Mouse (Mus musculus) heart, postnatal 0 days (tissue): ENCODE measurements around the gene Lrpprc. TPM values are rescaled to one million over a fixed set of nuclear protein-coding genes. Genes with fewer than 3 reads are reported as not detected.
"Not testable (repeated sequence)": the region's sequence is repeated elsewhere in the genome, so short reads cannot be mapped to it uniquely, and the experiment has no call there.

Source experiments
- ATAC-seq: fragments of 200-750 bp; cut with Nextera tagmentation; 2 replicates; pipeline ENCODE4 v1.8.0; 2017; ENCODE audit warnings: low read depth, moderate number of reproducible peaks, moderate library complexity; ENCODE audit not compliant: insufficient read depth
- DNase-seq: peaks from one replicate; pipeline ENCODE4 v3.0.0-alpha.2; 2016; ENCODE audit warnings: low spot score
- H3K27ac ChIP-seq: fragments of 300-500 bp; sonication (generic); 2 replicates; pipeline ENCODE4 v1.5.1; 2014; ENCODE audit warnings: low read depth, mild to moderate bottlenecking
- H3K27me3 ChIP-seq: fragments of 300-500 bp; sonication (generic); 2 replicates; pipeline ENCODE4 v1.6.1; 2014; ENCODE audit warnings: low read length, mixed read lengths; ENCODE audit not compliant: control insufficient read depth, insufficient read depth
- H3K36me3 ChIP-seq: fragments of 300-500 bp; sonication (generic); replicated peaks from 2 replicates; pipeline ENCODE4 v1.6.1; 2014; ENCODE audit warnings: low read length, mixed read lengths; ENCODE audit not compliant: control insufficient read depth, insufficient read depth
- H3K4me1 ChIP-seq: fragments of 300-500 bp; sonication (generic); 2 replicates; pipeline ENCODE4 v1.6.1; 2014; ENCODE audit warnings: antibody characterized with exemption; ENCODE audit not compliant: control insufficient read depth, insufficient read depth
- H3K4me2 ChIP-seq: fragments of 300-500 bp; sonication (generic); 2 replicates; pipeline ENCODE4 v1.6.1; 2014; ENCODE audit warnings: low read depth, mild to moderate bottlenecking, low read length, moderate library complexity
- H3K4me3 ChIP-seq: fragments of 300-500 bp; sonication (generic); 2 replicates; pipeline ENCODE4 v1.5.1; 2014; ENCODE audit warnings: low read depth, low read length
- H3K9ac ChIP-seq: fragments of 300-500 bp; sonication (generic); replicated peaks from 2 replicates; pipeline ENCODE4 v1.6.1; 2014; ENCODE audit warnings: low read depth, low read length, mixed read lengths
- H3K9me3 ChIP-seq: fragments of 300-500 bp; sonication (generic); replicated peaks from 2 replicates; pipeline ENCODE4 v1.6.1; 2016; ENCODE audit warnings: low read length; ENCODE audit not compliant: control insufficient read depth
- CTCF ChIP-seq: IDR thresholded peaks from 2 replicates; pipeline ENCODE4 v1.5.1; 2016; ENCODE audit warnings: antibody characterized with exemption, control low read depth, low read depth
- EP300 ChIP-seq: IDR thresholded peaks from 2 replicates; pipeline ENCODE4 v1.6.1; 2016; ENCODE audit warnings: antibody characterized with exemption, low read depth
- WGBS: fragments of 180-500 bp; shearing (Covaris S2); extraction: QIAGEN DNeasy Blood & Tissue Kit; methylation state at CpG from one replicate; pipeline ENCODE4 v1.1.7; 2014; 5-methylcytosine and 5-hydroxymethylcytosine counted together
- polyA plus RNA-seq: library from polyadenylated mRNA; unstranded; fragments of >200 nt; fragmentation: Nextera tagmentation; extraction: Ambion mirVana; gene quantifications from 2 replicates; pipeline ENCODE4 v1.2.1, GENCODE M21; 2015
- total RNA-seq: library from RNA; depleted of rRNA; stranded (reverse); fragments of >200 nt; gene quantifications from 2 replicates; pipeline ENCODE4 v1.2.3, GENCODE M21; 2014; ENCODE audit warnings: low replicate concordance

The Lrpprc gene
- total and polyA plus RNA-seq, 2 experiments from 2014 or later, result 68.0 to 94.6 TPM

DNA sequence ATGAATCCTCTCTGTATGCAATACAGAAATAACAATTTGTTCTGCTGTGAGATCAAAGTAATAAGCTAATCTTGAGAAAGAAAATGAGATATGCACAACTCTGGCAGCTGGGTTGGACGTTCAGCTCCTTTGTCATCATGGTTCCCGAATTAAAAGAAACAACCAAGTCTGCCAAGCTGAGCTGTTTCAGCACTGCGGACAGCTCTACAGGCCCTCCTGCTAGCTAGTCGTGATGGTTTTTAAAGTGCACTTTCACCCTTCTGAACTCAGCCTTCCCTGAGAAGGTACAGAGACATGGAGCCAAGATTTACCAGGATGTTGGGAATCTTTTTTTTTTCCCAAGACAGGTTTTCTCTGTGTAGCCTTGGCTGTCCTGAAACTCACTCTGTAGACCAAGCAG, 30.0 kb upstream of the Lrpprc start:
- H3K9ac ChIP-seq, result no peak overlapping the region
- no peak for ATAC-seq
- TF ChIP-seq EP300 (no peak), CTCF (no peak)
- no peaks in the 10 kb centered on the region for H3K27me3 ChIP-seq
- WGBS, result 12% methylated on average over 4 of the region's 4 CpGs
- DNase-seq, result peak; percentile 18
- no peaks in the 10 kb centered on the region for H3K36me3 ChIP-seq
- H3K4me3 ChIP-seq, result no peak overlapping the region
- no peak overlapping the region for H3K4me2 ChIP-seq
- no peak overlapping the region for H3K27ac ChIP-seq
- H3K4me1 ChIP-seq, result no peaks in the 10 kb centered on the region
- H3K9me3 ChIP-seq, result no peaks in the 10 kb centered on the region

DNA sequence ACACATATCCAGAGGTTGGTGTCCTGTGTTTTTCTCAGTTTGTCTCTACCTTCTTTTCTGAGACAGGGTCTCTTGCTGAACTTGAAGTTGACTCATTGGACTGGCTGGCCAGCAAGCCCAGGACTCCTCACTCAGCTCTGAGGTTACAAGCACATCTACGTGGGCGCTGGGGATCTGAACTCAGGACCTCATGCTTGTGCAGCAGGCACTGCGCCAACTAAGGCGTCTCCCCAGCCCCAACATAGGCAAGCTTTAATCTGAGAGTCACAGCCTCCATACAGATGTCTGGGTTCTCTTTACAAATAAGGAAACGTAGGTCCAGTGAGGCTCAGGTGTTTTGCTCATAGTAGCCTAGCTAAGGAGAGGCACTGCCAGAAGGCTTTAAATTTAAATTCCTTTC, 27.8 kb upstream of the Lrpprc start:
- Histone ChIP-seq H3K4me1 (no peaks in the 10 kb centered on the region), H3K36me3 (no peaks in the 10 kb centered on the region), H3K27ac (no peak overlapping the region), H3K9ac (no peak overlapping the region), H3K4me2 (no peak overlapping the region), H3K27me3 (no peaks in the 10 kb centered on the region), H3K9me3 (no peaks in the 10 kb centered on the region), H3K4me3 (no peak overlapping the region)
- TF ChIP-seq EP300 (no peak), CTCF (no peak)
- ATAC-seq (no peak), DNase-seq (no peak)
- WGBS, result 72% methylated on average over 5 of the region's 5 CpGs

DNA sequence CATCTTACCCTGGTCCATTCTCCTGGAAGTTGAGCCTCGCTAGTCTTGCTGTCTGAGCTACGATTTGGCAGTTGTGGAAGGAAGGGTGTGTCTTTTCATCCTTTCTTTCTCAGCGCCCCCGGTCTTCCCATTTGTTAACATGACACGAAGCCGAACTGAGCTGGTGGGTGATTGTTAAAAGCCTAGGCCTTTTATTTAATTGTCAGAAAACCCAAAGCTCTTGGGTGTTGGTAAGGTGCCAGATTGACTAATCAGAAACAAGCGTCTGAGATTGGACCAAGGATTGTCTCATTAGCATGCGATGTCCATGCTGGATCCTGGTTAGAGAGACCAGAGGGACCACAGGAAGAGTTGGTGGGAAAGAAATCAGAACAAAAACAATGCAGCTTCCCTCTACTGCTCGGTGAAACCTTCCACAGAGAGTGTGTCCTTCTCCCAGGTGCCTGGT, 25.4 kb upstream of the Lrpprc start:
- DNase-seq (no peak), ATAC-seq (no peak)
- no peaks in the 10 kb centered on the region for H3K36me3 ChIP-seq
- no peaks in the 10 kb centered on the region for H3K27me3 ChIP-seq
- no peaks in the 10 kb centered on the region for H3K9me3 ChIP-seq
- H3K4me2 ChIP-seq, result no peak overlapping the region
- no peaks in the 10 kb centered on the region for H3K4me1 ChIP-seq
- no peak overlapping the region for H3K27ac ChIP-seq
- no peak for TF ChIP-seq CTCF
- TF ChIP-seq EP300, result no peak
- H3K4me3 ChIP-seq, result no peak overlapping the region
- no peak overlapping the region for H3K9ac ChIP-seq
- 65% methylated on average over 9 of the region's 9 CpGs for WGBS

DNA sequence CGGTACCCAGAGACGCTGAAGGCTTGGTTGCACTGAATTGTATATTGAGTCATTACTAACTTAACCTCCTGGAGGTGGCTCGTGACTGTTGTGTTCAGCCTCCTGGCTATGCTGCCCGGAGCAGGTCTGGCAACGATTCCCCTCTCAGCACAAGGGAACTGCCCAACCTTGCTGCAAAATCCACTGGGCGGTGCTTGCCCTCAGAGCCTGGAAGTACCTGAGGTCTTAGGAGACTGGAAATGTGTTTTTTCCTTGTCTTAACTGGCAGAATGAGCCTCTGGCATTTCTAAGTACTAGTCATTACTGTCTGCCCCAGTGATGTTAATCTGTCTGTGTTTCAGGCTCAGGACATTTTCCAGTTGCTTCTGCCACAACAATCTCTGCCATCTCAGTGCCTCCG, 24.3 kb upstream of the Lrpprc start:
- Histone ChIP-seq H3K9ac (no peak overlapping the region), H3K36me3 (no peaks in the 10 kb centered on the region), H3K4me3 (no peak overlapping the region), H3K4me1 (no peaks in the 10 kb centered on the region), H3K27me3 (no peaks in the 10 kb centered on the region), H3K9me3 (no peaks in the 10 kb centered on the region), H3K4me2 (no peak overlapping the region), H3K27ac (no peak overlapping the region)
- 60% methylated on average over 7 of the region's 7 CpGs for WGBS
- TF ChIP-seq EP300, result no peak
- no peak for TF ChIP-seq CTCF
- DNase-seq (no peak), ATAC-seq (no peak)

DNA sequence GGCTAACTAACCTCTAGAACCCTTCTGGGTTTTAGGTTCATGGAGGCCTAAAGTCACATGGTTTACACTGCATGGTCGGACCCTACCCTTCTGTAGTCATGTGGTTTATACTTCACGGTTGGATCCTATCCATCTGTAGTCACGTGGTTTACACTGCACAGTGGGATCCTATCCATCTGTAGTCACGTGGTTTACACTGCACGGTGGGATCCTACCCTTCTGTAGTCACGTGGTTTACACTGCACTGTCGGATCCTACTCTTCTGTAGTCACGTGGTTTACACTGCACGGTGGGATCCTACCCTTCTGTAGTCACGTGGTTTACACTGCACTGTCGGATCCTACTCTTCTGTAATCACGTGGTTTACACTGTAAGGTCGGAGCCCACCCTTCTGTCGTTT, 23.6 kb upstream of the Lrpprc start:
- H3K4me3 ChIP-seq, result not testable (repeated sequence)
- WGBS, result 71% methylated on average over 14 of the region's 14 CpGs

DNA sequence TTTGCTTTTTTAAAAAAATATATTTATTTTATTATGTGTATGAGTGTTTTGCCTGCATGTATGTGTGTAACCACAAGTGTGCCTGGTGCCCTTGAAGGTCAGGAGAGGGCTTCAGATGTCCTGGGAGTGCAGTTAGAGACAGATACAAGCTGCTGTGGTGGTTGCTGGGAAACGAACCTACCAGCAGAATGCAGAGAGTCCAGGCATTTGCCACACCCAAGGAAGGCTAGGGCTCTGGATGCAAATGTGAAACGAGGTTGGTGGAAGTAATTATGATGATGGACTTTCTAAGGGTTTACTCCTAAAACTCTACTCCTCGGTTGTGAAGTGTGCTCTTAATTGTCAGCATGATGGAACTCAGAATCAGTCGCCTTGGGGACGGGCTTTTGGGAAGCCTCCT, 1.4 kb upstream of the Lrpprc start:
- H3K27me3 ChIP-seq, result no peaks in the 10 kb centered on the region
- no peak overlapping the region for H3K4me2 ChIP-seq
- H3K27ac ChIP-seq, result no peak overlapping the region
- no peak for TF ChIP-seq EP300
- TF ChIP-seq CTCF, result no peak
- H3K4me1 ChIP-seq, result peaks cover 16% of the 10 kb centered on the region
- DNase-seq (no peak), ATAC-seq (no peak)
- 71% methylated on average over 5 of the region's 5 CpGs for WGBS
- no peaks in the 10 kb centered on the region for H3K9me3 ChIP-seq
- H3K36me3 ChIP-seq, result peaks cover 5% of the 10 kb centered on the region; the same call in 1 of the 2 replicates
- H3K4me3 ChIP-seq, result no peak overlapping the region
- no peak overlapping the region for H3K9ac ChIP-seq

More for the DNA sequence above, 23.6 kb upstream of the Lrpprc start:
- not testable (repeated sequence) for H3K9me3 ChIP-seq, H3K4me2 ChIP-seq, H3K9ac ChIP-seq, H3K36me3 ChIP-seq, DNase-seq, H3K4me1 ChIP-seq, H3K27me3 ChIP-seq, H3K27ac ChIP-seq, ATAC-seq
